Mouse (Mus musculus) G1E (cell line): ENCODE data around the gene Trmt2b. TPM values are rescaled to one million over a fixed set of nuclear protein-coding genes. Genes with fewer than 3 reads are reported as not detected.
"Not testable (repeated sequence)": the region's sequence is repeated elsewhere in the genome, so short reads cannot be mapped to it uniquely, and the experiment has no call there.

Experiments
- ATAC-seq: 2 replicates; pipeline ENCODE4 v1.8.0; 2016; ENCODE audit warnings: mild to moderate bottlenecking; ENCODE audit not compliant: insufficient number of reproducible peaks, poor library complexity, low FRiP score, severe bottlenecking; ENCODE audit errors: extremely low read depth
- DNase-seq: peaks from one replicate; pipeline ENCODE4 v3.0.0; 2012; ENCODE audit warnings: low spot score
- H3K27me3 ChIP-seq: 2 replicates; pipeline ENCODE4 v1.6.1; 2012; ENCODE audit warnings: mild to moderate bottlenecking, low read length, inconsistent platforms; ENCODE audit not compliant: insufficient read depth
- H3K36me3 ChIP-seq: replicated peaks from 2 replicates; pipeline ENCODE3; 2012; ENCODE audit warnings: mild to moderate bottlenecking, inconsistent platforms
- H3K4me1 ChIP-seq: 2 replicates; pipeline ENCODE4 v1.6.1; 2012; ENCODE audit warnings: low read depth, low read length, inconsistent platforms, mixed read lengths; ENCODE audit not compliant: insufficient read depth
- H3K4me3 ChIP-seq: 2 replicates; pipeline ENCODE4 v1.5.1; 2012; ENCODE audit warnings: low read depth, mild to moderate bottlenecking, inconsistent platforms, low read length, moderate library complexity, mixed read lengths
- H3K9me3 ChIP-seq: replicated peaks from 2 replicates; pipeline ENCODE4 v1.6.1; 2012; ENCODE audit warnings: inconsistent platforms
- CTCF ChIP-seq: IDR thresholded peaks from 2 replicates; pipeline ENCODE4 v1.5.1; 2012; ENCODE audit warnings: low read depth, low read length, inconsistent platforms, mixed read lengths
- GATA1 ChIP-seq: IDR thresholded peaks from 2 replicates; pipeline ENCODE4 v1.6.1; 2012; ENCODE audit warnings: borderline replicate concordance, low read length, inconsistent platforms, mixed read lengths
- GATA2 ChIP-seq: IDR thresholded peaks from 2 replicates; pipeline ENCODE4 v1.6.1; 2012; ENCODE audit warnings: low read depth, low read length, inconsistent platforms, borderline replicate concordance
- POLR2AphosphoS5 ChIP-seq: IDR thresholded peaks from 2 replicates; pipeline ENCODE4 v1.6.1; 2012; ENCODE audit warnings: low read depth, low read length, inconsistent platforms; ENCODE audit not compliant: insufficient replicate concordance
- TAL1 ChIP-seq: conservative IDR thresholded peaks from 2 replicates; pipeline ENCODE4 v1.6.1; 2012; ENCODE audit warnings: low read depth, low read length, inconsistent platforms, mixed read lengths
- polyA plus RNA-seq: library from polyadenylated mRNA; stranded (reverse); fragments of >175 nt; gene quantifications from 2 replicates; pipeline ENCODE4 v1.2.3, GENCODE M21; 2012
- total RNA-seq, 2 experiments: library from RNA; stranded (forward) in 1 of 2; stranded (reverse) in 1 of 2; fragments of 200-1000 nt in 1 of 2; fragments of >200 nt in 1 of 2; fragmentation: Nextera tagmentation in 1 of 2; gene quantifications; 2 replicates each; pipeline ENCODE4 v1.2.3; 2014 to 2017

Gene Trmt2b
- total RNA-seq (2014; fragmentation: Nextera tagmentation) (27.0 and 34.8 TPM in 2 replicates), total RNA-seq (2017) (37.5 and 39.2 TPM in 2 replicates), polyA plus RNA-seq (0.89 and 1.6 TPM in 2 replicates)

DNA sequence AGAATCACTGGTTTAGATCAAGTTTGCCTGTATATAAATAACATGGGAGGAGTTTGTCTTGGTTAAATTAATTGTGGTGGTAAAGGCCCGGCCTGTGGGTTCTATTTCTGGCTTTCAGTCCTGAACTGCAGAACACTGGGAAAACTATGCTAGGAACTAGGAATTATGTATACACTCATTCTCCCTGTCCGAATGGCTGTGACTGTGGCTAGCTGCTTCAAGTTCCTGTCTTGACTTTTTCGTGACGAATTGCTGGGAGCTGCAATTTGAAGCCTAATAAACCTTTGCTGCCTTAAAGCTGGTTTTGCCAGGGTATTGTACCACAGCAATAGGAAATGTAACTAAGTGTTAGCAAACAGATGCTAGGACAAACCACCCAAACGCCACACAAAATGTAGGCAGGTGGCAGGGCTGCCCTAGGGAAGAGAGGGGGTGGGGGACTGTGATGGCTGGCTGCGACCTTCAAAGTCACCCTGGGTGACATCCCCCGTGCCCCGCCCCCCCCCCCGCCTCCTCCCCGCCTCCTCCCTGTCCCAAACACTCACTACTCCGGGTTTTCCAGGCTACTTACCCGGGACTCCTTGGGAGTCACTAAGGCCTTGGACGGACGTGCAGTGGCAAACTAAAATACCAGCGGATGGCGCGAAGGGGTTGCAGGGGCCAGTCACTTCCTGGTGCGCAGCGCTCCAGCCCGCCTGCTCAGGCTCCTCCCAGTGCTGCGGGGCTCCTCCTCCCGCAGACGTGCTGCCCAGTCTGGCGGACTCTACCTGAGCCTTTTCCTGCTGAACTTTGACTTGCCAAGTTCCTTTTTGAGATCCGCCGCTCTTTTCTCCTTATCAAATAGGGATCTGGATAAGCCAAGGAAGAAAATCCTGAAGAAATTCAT lies at the start of gene Trmt2b:
TSS of gene Trmt2b (minus strand) at position 710 of the 886 bp plus-strand sequence.
- peaks cover 28% of the 10 kb centered on the region for H3K4me1 ChIP-seq
- peak within 1 kb of the TSS; percentile 70 for H3K4me3 ChIP-seq
- DNase-seq (peak; percentile 46), ATAC-seq (peak; percentile 83)
- no peaks in the 10 kb centered on the region for H3K27me3 ChIP-seq
- peaks cover 15% of the 10 kb centered on the region for H3K36me3 ChIP-seq
- no peaks in the 10 kb centered on the region for H3K9me3 ChIP-seq
- TF ChIP-seq GATA1, result no peak
- no peak for TF ChIP-seq POLR2AphosphoS5
- TF ChIP-seq CTCF, result no peak
- TF ChIP-seq TAL1, result no peak
- no peak for TF ChIP-seq GATA2

DNA sequence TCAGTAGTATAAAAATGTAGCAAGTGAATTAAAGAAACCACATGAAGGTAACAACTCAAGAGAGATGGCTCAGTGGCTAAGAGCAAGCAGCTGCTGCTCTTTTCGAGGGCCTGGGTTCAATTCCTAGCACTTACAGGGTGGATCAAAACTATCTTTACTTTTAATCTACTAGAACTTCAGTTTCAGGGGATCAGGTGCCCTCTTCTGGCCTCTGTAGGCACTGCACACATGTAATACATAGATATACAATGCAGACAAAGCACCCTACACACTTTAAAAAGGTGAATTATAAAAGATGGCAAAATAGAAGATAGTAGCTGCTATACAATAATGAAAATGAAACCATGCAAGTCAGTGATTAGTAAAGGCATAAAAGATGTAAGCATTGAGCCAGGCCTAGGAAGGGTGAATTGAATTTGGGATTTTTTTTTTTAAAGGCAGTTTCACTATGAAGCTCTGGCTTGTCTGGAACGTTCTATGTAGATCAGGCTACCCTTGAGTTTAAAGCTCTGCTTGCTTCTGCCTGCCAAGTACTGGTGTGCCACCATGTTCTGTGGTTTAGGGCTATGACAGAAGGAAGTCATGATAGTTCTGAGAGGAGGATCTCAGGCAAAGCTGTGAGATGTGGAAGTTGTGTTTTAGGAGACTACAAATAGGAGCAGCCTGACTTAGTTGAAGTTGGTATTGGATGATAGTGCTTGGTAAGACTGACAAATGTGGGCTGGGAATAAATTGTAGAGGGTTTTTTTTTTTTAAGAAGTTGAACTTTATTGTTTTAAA lies 42.6 kb upstream of the Trmt2b start:
- H3K4me1 ChIP-seq, result no peaks in the 10 kb centered on the region
- peak; percentile 22; the same call in 1 of the 2 replicates for ATAC-seq
- no peak for TF ChIP-seq GATA1
- H3K4me3 ChIP-seq, result no peak overlapping the region
- no peaks in the 10 kb centered on the region for H3K27me3 ChIP-seq
- DNase-seq, result no peak
- no peaks in the 10 kb centered on the region for H3K9me3 ChIP-seq
- H3K36me3 ChIP-seq, result peaks cover 69% of the 10 kb centered on the region

DNA sequence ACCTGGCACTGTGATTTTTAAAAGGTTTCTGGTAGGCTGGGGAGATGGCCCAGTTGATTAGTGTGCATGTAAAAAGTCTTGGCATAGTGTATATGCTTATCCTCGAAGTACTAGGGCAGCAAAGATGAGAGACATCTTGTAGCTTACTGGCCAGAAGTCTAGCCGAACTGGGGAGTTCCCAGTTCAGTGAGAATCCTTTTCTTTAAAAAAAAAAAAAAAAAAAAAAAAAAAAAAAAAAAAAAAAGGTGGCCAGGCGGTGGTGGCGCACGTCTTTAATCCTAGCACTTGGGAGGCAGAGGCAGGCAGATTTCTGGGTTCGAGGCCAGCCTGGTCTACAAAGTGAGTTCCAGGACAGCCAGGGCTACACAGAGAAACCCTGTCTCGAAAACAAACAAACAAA lies 34.4 kb upstream of the Trmt2b start:
- peaks cover 46% of the 10 kb centered on the region for H3K36me3 ChIP-seq
- not testable (repeated sequence) for H3K9me3 ChIP-seq, H3K4me3 ChIP-seq, H3K4me1 ChIP-seq, ATAC-seq, H3K27me3 ChIP-seq, DNase-seq

DNA sequence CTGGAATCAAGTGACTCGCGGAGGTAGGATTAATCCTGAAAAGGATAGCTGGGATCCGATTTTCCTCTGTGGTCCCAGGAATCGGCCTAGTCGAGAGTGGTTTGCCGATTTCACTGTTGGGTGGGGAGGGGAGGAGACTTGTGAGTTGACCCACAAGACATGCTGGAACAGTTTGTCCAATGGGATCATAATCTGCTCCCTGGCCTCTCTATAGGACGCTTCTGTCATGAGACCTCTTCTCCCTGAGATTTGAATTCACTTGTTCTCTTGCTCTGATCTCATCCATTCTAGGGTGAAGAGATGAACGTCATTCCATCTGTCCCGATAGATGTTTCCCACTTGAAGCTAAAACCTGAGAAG lies 31.5 kb upstream of the Trmt2b start:
- Histone ChIP-seq H3K4me1 (peaks cover 3% of the 10 kb centered on the region; the same call in 1 of the 2 replicates), H3K27me3 (no peaks in the 10 kb centered on the region), H3K36me3 (peaks cover 27% of the 10 kb centered on the region), H3K4me3 (peak overlapping the region; percentile 68), H3K9me3 (no peaks in the 10 kb centered on the region)
- ATAC-seq, result peak; percentile 52
- no peak for TF ChIP-seq GATA2
- TF ChIP-seq POLR2AphosphoS5, result no peak
- TF ChIP-seq CTCF, result no peak
- no peak for TF ChIP-seq TAL1
- no peak for TF ChIP-seq GATA1
- DNase-seq, result peak; percentile 6

DNA sequence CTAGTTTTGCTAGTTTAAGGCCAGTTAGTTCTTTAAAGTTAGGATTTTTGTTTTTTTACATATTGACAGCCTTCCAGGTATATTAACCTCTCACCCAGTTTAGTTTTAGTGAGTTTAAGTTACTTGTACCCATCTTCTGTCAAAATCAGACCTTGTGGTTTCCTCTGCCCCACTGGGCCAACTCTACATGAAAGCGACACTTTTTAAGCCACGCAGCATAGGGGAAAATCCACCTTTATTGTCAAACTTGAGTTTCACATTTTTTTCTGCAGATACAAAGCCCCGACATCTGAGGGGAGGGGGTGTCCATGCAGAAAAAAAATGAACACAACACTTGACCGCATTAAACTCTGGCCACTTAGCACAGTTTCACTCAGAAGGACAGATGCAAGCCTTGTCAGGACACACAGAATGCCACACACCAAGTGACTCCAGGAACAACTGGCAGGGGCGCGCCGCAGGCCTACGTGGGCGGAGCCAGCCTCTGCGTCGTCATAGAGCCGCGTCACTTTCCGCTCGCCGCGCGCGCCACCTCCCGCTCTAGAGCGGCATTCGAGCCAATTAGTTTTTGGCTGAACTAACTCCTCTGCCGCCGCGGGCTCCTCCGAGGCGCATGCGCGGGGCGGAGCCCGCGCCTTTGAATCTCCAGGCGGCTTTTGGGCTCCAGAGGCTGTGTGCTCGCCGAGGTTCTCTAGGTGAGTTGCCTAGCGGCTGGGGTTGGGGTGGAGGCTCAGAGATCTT lies 30.9 kb upstream of the Trmt2b start, which contains the start of gene Cenpi:
TSS of gene Cenpi (plus strand) at position 551 of the 741 bp plus-strand sequence.
- no peaks in the 10 kb centered on the region for H3K27me3 ChIP-seq
- H3K9me3 ChIP-seq, result no peaks in the 10 kb centered on the region
- H3K4me1 ChIP-seq, result peaks cover 3% of the 10 kb centered on the region; the same call in 1 of the 2 replicates
- TF ChIP-seq GATA1 (no peak), POLR2AphosphoS5 (no peak), TAL1 (no peak), CTCF (no peak), GATA2 (no peak)
- DNase-seq (peak; percentile 70), ATAC-seq (peak; percentile 88)
- H3K36me3 ChIP-seq, result peaks cover 23% of the 10 kb centered on the region
- peak within 1 kb of the TSS; percentile 68 for H3K4me3 ChIP-seq

DNA sequence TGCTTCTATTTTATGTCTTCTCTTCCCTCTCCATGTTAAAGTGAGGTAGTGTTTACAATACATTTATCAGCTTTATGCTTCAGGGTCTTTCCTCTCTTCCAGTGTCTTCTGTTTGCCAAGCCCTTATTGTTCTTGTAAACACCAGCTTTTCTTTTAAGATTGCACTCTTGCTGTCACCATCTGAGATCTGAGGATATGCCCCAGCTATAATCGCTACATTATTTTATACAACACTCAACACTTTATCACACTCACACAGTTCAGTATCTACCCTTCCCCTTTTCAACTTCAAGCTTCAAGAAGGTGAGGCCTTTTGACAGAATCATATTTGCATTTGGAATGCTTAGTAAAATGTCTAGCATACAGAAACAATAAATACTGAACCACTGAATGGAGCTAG lies 26.5 kb upstream of the Trmt2b start:
- Histone ChIP-seq H3K9me3 (no peaks in the 10 kb centered on the region), H3K4me1 (peaks cover 16% of the 10 kb centered on the region; the same call in 1 of the 2 replicates), H3K36me3 (no peaks in the 10 kb centered on the region), H3K27me3 (no peaks in the 10 kb centered on the region), H3K4me3 (no peak overlapping the region)
- ATAC-seq (no peak), DNase-seq (no peak)
- no peak for TF ChIP-seq GATA2
- TF ChIP-seq GATA1, result no peak
- TF ChIP-seq TAL1, result no peak
- no peak for TF ChIP-seq CTCF
- no peak for TF ChIP-seq POLR2AphosphoS5
